Mouse (Mus musculus): ENCODE data around the gene Stard13.

Gene Stard13

DNA sequence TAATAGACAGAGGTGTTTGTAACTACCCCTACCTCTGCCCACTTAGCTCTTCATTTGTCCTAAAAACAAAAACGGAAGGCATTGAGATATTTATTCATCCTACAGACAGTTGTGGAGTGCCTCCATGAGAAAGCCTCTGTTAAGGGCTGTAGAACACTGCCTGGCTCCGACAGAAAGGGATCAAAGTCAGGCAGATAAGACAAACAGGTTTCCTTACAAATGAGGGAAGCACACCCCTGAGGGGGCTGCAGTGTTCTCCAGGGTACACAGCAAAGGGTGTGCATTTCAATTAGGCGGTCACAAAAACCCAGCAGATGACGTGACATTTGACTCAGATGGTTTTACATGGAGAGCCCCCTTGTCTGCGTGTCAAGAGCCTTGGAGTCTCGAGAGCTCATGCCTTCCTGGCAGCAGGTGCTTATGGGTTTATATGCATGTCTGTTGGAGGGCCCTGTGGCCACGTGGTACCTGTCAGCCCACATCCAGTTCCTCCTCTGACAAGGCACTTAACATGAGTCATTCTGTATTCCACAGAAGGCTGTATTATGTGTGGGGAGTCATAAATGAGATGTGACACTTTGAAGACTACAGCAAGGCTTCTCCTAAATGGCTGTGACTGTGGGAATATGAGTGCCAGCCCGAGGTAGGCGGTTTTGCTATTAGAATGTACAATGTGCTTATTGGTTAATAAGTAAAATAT, 129.1 kb downstream of the Stard13 start:
- peak; percentile 22 for DNase-seq

DNA sequence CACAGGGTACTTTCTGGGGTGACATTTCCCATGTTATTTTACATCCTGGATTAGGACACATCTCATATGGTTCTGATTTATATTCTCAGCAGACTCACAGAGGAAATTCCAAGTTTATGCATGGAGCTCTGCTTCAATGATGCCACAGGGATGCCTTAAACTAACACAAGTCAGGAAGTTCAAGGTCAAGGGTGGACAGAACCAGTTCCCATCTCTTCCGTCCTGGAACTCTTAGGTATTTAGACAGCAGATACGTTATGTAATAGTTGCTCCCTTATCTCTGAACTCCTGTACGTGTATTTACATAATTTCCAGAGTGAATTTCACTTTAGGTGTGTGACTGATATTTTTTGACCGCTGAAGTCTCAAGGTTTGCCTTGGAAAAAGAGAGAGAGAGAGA, 130.4 kb downstream of the Stard13 start:
- no peak for DNase-seq

DNA sequence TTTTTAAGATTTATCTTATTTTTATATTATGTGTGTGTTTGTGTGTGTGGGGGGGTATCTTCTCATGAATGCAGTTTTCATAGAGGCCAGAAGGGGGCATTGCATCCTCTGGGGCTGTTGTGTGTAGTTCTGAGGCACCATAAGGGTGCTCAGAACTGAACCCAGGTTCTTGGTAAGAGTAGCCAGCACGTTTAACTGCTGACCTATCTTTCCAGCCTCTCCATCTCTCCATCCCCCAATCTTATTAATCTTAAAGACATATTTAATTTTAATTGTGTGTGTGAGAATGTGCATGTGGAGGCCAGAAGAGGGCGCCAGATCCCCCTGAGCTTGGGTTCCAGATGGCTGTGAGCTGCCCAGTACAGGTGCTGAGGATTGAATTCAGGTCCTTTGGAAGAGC, 131.4 kb downstream of the Stard13 start:
- no peak for DNase-seq

DNA sequence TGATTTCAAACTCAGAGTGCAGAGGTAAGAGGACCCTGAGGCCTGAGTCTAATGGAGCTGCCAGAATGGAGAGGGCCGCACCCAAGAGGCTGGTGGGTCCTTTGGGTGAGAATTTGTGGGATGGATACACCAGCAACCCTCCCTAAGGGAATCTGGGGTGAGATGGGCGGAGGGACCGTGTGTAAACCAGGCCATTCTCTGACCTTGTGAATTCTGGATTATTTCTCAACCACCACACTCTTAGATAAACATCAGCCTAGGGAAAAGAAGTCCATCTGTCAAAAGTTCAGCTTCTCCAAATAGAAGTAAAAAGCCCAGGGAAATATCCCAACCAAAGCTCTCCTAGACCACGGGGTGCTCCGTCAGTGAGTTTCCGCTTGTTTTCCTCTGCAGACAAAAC, 137.6 kb downstream of the Stard13 start:
- DNase-seq = no peak

DNA sequence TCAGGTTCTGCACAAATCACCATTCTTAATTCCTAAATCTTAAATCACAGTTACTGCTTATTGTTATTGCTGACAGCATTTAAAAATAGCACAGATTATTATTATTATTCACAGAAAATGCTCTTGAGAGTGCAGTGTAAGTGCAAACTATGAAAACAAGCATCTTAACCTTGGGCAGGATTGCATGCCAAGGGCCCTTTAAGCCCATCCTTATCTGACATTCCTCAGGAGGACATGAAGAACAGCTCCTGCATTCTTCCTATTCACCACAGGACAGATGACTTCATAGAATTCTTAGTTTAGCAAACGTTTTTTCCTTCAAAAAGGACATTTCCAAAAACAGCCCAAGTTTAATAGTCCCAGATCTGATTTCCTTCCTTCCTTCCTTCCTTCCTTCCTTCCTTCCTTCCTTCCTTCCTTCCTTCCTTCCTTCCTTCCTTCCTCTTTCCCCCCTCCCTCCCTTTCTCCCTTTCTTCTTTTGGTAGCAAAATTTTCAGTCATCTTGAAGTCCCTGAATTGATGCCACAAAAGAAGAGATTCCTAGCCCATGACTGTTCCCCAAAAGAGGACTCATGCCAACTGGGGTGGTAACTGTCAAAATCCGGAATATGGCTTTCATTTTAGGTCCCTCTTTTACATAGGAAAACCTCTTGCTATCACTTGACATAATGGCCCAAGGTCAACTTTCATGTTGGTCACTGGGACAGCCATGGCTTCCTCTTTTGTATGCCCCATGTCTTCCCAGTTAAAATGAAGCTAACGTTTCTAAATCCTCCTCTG, 140.6 kb downstream of the Stard13 start:
- no peak for DNase-seq

DNA sequence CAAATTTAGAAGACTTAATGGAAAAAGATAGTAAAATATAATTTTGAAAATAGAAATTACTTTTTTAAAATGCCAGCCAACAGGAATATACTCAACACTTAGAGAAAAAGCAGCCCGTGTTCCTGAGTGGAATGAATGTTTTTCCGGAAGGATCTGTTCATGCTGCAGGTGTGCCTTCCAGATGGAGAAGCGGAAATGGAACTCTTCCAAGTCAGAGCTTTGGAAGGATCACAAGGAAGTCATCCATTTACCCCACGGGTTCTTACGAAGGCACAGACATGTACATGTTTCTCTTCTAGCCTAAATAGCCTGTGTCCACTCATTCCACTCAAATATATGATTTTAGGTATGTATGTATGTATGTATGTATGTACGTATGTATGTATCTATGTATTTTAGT, 142.6 kb downstream of the Stard13 start:
- no peak for DNase-seq

DNA sequence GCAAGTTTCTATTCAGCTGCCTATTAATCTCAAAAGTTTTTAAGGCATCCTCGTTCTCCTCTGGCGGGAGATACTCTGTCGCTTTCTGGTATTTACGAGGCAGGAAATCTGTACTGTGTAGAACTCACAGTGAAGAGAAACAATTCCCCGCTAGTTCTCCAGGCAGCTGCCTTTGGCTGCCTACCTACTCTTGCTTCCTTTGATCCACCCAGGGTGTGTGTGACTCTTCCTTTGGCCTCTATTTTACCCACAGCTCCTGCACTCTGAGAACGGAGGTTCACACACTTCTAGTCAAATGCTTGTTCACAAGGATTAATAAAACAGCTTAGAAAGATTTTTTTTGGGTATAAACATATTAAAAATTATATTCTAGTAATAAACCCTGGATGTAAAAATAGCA, 144.4 kb downstream of the Stard13 start:
- no peak for DNase-seq

DNA sequence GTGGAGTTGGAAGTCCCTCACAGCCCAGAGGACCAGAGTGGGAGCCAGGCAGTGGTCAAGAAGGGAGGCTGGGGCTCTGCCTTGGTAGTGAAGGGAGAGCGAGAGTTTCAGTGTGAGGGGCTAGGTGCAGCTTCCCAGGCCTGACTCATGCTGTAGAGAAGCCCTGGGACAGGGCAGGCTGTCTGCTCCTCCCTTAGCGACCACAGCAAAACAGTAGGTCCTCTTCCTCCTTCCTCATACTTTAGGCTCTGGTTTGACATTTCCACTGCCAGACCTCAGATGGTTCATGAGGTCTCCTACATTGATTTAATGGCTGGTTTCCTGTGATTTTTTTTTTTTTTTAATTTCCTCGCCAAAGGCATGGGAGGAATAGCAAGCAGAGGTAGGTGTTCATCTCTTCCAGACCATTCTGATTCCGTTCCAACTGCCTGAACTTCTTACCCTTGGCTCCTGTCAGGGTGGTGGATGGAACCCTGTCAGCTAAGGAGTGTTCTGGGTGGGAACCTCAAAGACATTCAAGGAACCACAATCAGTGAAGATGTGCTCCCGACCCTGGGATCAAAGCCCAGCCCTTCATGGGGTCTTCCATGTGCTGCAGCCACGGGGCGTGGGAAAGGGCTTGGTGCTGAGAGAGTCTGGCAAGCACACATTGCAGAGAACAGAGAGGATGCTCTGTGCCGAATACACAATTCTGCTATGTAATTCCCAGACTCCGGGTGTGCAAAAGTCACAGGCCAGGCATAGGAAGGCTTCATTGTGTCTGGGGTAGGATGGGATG, 147.0 kb downstream of the Stard13 start:
- DNase-seq = no peak

DNA sequence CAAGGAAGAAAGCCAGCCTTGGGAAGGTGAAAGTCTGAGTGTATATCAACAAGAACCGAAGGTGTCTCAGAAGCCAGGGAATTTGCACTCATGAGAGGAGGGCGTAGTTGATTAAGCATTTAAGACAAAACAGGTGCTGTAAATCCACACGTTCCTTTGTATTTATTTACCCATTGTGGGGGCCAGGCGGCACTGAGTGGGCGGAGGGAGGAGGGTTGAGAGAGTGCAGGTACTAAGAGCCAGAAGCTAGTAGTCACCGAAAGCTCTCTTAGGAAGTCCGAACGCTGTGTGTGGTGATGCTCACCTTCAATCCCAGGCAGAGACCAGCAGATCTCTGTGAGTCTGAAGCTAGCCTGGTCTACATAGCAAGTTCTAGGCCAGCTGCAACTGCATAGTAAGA, 147.9 kb downstream of the Stard13 start:
- DNase-seq = no peak

DNA sequence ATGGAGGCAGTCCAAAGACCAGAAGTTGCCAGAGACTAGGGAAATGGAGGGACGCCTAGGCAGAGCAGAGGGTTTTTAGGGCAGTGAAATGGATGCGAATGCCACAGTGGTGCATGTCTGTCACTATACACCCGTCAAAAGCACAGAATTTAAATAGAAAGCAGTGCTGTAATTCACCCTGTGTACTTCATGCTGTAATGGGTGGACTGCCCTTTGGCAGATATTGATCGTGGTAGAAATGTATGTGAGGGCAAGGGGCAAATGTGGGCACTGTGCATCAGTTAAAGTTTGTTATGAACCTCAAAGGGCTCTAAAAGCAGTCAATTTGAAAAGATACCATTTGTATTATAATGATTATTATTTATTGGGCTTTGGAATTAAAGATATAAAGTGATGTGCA, 153.4 kb downstream of the Stard13 start:
- no peak for DNase-seq

DNA sequence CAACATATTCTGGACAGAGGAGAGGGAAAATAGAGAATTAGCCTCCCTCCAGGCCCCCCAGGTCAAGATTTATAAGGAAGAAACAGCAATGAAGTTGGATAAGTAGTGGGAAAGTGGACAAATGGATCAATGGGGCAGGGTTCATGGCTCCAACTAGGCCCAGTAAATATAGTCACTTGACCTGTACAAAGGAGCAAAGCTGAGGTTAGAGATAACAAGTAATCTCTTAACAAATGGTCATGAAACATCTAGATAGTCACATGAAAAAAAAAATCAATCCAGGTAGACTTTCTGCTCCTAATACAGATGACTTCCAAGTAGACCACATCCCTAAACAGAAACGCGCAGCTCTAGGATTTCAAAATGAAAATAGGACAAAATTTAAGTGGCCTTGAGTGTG, 155.7 kb downstream of the Stard13 start:
- no peak for DNase-seq

DNA sequence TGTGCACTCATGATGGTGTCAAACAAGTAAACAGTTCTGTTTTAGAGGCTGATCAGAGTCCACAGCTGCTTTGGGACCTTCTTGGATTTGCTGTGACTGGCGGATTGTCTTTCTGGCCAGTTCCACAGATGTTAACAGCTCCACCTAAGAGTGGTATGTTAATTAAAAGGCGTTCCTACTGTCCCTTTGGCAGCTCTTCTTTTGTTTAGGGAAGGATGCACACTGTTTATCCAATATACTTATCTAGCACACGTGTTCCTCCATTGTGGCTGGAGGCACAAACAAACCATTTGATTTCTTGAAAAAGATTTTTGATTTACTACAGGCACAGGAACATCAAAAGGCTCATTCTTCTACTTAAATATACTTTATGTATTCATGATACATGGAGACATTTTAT, 156.7 kb downstream of the Stard13 start:
- no peak for DNase-seq

DNA sequence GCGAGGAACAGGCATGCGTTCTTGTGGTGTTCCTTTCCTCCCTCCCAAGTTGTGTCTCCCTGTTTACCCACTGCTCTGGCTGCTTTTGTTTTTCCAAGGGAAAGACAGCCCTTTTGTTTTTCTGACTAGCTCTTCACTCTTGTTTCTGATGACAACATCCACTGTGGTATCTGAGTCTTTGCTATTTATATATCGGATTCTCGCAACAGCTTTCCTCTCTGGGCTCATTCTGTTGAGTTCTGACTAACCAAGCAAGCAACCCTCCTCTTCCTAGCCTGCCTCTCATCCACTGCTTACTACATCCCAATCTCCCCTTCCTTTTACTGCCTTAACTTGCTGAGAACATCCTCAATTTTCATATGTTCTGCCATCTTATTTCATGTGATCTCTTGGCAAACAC, 159.4 kb downstream of the Stard13 start:
- DNase-seq = no peak

DNA sequence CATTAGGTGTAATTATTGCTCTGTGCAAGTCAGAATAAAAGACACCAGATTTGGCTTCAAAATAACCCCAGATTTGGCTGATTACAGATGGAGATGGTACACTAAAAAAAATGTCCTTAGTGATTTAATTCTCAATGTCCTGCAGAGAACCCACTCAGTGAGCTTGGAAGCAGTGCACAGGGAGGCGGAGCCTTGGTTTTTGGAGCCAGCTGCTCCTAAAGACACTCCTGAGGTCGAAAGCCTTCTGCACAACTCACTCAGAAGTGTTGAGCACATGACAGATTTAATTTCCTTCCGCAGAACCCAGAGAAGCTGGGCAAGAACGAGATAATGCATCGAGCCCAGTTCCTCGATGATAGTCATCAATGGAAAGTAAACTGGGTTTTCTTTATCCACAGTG, 162.2 kb downstream of the Stard13 start:
- DNase-seq = no peak

DNA sequence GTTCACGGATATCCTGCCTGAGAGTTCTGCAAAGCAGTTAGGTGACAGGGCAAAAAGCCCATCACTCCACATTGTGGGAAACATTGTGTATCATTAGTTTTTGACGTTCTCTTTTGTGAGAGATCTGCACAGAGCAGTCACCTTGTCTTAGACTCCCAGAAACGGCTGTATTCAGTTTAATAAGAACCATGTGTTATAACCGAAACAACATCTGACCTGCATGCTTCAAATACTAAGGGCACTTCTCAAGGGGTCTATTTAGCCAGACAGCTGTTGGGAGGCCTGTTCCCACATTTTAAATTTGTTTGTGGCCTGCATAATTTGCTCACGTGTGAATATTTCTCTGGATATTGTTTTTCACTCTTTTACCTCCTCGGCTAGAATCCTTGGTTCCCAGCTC, 162.7 kb downstream of the Stard13 start:
- no peak for DNase-seq

DNA sequence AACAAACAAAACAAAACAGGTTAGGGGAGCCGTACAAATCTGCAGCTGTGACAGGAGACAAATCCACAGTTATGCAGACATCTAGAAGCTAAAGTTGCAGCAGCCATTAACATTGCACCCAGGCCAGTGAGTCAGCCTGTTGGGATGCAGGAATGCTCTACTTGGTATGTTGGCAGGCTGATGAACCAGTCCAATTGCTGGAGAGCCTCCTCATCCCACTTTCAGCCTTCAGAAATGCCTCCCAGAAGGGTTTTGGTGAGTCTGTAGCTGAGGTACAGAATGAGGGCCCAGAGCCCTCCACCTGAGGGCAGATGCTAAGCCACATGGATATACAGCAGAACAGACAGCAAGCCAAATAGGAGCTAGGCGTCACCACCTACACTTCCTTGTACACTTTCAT, 164.1 kb downstream of the Stard13 start:
- no peak for DNase-seq

DNA sequence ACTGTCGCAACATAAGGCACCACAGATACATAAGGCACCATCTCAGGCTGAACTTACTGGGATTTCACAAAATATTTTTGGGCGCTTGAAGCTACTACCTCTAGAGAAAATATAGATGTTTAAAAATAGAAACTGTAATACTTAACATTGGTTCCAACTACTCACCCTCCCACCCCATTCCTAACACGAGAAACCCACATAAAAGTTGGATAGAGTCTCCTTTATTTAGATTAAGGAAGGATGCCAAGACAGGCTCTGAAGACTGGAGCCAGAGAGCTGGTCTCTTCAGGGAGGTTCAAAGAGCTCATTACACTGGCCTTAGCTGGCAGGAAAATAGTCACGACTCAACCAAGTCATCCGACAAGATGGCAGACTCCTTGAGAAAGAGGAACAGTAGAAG, 167.6 kb downstream of the Stard13 start:
- DNase-seq = no peak

DNA sequence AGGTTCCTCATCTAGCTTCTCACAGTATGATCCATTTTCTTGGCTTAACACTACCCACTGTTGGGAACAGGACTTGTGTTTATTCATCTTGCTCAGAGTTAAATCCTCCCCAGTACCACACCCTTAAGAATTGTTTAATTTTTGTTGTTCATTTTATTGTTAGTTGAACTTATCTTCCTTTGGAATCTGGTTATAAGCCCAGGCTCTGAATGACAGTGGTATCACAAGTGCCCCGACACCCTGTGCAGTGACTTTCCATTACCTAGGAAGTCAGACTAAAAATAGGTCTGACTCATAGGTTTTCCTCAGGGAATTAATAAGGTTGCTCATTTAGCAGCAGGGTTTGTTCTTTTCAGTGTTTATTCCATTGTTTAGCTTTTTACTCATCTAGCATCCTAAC, 168.4 kb downstream of the Stard13 start:
- DNase-seq = no peak

DNA sequence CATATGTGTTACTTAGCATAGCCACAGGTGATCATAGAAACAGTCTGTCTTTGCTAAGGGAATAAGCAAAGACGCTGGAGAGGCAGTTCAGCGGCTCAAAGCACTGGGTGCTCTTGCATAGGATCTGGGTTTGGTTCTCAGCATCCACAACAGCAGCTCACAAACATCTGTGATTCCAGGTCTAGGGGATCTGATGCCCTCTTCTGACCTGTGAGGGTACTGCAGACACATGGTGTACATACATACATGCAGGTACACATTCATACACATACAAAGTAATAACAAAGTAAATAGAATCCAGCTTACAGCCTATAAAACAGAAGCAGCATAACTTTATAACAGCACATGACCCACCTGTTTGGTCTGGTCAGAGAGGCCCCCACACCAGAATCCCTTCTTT, 171.7 kb downstream of the Stard13 start:
- DNase-seq = no peak

DNA sequence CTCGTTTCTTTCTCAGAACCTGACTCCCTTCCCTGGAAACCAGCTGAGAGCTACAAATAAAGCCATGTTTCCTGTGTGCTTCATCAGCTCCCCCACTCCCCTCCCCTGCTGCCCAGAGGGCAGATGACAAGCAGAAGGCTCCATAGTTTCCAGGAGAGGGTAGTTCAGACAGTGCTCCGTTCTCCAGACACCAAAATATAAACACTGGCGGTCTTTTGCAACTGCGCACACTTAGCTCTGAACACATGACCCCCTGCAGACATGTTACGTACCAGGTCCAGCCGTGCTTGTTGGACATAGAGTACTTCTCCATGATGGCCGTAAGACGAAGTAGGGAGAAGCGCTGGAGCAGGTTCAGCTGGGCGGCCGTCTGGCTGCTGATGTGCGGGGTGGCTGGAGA, 173.2 kb downstream of the Stard13 start:
- no peak for DNase-seq

DNA sequence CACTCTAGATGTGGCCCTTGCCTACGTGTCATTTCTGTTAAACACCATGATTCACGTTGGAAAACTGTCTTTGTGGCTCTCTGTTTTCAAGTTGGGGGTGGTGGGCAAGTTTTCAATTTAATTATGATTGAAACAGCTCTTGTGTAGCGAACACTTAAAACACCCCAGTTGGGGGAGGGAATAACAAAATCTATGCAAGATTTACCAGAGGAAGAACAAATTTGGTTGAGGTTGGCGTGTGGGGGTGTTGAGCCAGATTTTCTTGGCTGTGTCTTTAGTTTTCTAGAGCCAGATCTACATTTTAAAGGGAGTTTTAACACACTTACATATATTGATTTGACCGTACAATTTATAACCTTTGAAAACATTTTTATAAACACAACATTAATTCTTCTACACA, 173.9 kb downstream of the Stard13 start:
- DNase-seq = peak; percentile 69

DNA sequence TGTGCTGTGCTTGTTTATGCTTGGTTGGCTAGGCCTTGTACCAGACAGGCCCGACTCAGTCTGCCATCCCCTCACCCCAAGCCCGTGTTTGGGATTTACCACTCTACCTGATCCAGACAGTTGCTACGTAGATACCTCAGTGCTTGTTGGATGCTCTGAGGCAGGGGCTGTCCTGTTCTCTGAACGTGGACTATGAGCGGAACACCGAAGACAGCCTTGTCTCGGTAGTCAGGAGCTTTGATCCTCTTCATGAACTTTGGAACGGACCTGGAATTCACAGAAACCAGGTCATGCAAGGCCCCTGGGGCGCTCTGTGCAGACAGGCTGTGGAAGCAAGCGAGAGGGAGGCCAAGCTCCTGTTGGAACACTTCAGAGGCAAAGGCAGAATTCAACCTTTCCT, 174.3 kb downstream of the Stard13 start:
- no peak for DNase-seq

DNA sequence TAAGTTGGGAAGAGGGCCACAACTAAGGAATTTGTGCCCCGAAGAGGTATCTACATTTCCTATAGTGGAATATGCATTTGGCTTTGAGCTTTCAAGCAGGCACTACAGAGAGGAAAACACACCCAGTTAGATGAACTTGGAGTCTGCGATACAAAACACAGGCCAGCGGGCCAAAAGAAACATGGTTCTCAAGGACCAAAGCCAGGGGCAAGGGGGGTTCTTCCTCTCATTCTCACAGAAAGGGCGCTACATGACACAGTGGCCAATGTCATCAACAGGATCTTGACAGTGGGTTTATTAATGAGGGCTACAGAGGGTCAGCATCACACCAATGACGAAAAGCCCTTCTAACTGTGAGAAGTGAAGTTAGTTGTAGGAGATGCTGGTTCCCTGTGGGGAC, 175.9 kb downstream of the Stard13 start:
- DNase-seq = no peak

DNA sequence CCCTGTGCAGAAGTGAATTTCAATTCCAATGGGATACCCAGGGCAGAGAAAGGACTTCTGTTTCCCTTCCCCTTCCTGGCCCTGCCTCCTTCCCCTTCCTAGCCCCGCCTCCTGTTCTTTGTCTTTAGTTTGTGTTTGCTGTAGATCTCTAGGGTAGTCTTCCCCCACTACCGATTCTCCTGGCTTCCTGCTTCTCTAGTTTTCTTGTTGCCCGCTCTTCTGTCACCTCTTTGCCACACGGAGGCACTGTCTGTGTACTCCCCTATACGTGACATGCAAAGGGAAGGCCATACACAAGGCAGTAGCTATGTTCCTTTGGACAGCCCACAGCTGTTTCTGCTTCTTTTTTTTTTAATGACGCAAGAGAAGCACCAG, 176.7 kb downstream of the Stard13 start:
- no peak for DNase-seq

All from right cerebral cortex, adult 18-20 months (tissue).